Mouse (Mus musculus) liver, adult (tissue): ENCODE results near the gene Dach1.

ENCODE experiments used
- GATA4 ChIP-seq: IDR thresholded peaks from 2 replicates; pipeline ENCODE4 v1.6.1; 2014; ENCODE audit warnings: mild to moderate bottlenecking, low read length; ENCODE audit not compliant: insufficient replicate concordance

The Dach1 gene

DNA sequence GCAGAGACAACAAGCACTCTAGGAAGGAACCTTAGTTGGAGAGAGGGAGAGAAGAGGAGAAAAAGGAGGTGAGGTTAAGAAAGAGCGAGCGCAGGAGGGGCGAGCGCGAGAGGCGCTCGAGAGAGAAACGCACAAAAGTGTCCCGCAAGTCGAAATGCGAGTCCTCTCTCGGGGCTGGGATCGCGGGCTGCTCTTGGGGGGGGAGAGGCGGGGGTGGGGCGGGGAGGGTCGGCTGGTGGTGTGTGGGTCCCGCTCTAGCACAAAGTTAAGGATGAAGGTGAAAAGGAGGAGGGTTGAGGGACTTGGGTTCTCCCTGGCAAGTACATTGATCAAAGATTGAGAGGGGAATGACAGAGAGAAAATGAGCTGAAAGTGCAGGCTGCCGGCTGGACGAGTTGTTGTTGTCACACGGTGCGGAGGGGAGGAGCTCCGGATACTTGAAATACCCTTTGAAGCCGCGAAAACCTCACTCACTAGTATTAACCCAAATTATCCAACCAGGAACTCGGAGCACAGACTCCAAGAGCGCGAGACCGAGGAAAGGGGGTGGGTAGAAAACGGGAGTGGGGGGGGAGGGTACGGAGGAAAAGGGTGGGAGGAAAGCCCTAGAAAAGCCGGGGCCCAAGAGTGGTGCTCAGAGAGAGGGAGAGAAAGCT lies at the start of gene Dach1:
Gene Dach1, minus strand, starts transcription at position 345 of the 656 bp plus-strand sequence.
- TF ChIP-seq GATA4: no peak

DNA sequence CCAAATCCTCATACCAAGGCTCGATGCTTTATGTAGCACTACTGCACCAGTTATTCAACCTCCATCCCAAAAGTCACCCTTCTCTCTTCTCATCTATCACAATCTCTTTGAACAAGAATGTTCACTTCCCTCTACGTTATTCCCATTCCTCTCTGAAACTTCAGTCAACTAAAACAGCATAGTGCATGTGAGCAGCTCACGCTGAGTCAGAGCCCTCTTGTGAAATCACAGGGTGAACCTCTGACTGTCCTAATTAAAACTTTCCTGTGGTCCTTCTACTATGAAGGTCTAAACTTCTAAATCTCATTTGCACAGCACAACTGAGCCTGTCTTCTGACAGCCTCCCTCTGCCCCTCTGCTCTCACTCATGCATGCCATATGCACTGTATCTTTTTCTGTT lies 30.5 kb upstream of the Dach1 start:
- no peak for TF ChIP-seq GATA4

- TF ChIP-seq GATA4: no peak
These were observed 12.0 kb upstream of the Dach1 start for GRCm38 (mm10) chr14:98181545-98181944.

DNA sequence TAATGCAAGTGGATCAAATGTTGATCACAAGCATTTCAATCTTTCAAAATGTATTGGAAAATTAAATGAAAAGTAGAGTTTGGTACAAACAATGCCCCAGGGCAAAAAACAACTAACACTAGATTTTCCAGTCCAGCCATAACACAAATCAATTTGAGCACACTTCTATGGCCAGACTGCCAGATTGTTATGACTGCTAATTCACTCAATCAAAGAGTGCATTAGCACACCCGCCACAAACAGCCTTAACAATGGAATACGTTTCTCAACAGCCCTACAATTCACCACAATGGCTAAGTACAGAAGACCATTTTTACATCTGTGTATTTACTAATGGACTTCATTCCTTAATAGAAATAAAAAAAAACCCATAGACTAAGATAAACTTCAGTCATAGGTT lies 4.3 kb upstream of the Dach1 start:
- no peak for TF ChIP-seq GATA4

DNA sequence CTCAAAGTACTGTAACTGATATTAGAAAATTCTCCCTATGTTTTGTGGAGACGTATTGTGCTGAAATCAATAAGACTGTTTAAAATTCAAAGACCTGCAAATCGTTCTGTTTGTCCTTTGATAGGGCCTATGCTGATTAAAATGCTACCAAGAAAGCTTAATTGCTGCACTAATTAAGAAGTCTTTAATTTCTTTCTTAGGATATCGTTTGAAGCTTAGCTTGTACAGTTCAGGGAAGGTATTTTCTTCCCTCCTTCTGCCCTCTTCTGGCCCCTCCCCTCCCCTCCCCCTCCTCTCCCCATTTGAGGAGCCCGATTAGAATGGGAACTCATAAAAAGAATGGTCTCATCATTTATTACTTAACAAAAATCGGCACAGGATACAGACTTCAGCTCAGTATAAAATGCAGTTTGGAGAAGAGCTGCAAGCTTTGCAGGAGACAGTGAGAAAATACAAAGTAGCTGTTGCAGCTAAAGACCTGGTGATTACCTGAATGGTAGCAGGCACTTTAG lies 2.9 kb upstream of the Dach1 start:
- no peak for TF ChIP-seq GATA4

- no peak for TF ChIP-seq GATA4
These were observed 2.3 kb upstream of the Dach1 start for GRCm38 (mm10) chr14:98171861-98172260.

GRCm38 (mm10) chr14:98168908-98169401 lies 610 bp downstream of the Dach1 start:
- TF ChIP-seq GATA4: no peak

- TF ChIP-seq GATA4: no peak
These were observed 1.3 kb downstream of the Dach1 start for GRCm38 (mm10) chr14:98168039-98168907.

DNA sequence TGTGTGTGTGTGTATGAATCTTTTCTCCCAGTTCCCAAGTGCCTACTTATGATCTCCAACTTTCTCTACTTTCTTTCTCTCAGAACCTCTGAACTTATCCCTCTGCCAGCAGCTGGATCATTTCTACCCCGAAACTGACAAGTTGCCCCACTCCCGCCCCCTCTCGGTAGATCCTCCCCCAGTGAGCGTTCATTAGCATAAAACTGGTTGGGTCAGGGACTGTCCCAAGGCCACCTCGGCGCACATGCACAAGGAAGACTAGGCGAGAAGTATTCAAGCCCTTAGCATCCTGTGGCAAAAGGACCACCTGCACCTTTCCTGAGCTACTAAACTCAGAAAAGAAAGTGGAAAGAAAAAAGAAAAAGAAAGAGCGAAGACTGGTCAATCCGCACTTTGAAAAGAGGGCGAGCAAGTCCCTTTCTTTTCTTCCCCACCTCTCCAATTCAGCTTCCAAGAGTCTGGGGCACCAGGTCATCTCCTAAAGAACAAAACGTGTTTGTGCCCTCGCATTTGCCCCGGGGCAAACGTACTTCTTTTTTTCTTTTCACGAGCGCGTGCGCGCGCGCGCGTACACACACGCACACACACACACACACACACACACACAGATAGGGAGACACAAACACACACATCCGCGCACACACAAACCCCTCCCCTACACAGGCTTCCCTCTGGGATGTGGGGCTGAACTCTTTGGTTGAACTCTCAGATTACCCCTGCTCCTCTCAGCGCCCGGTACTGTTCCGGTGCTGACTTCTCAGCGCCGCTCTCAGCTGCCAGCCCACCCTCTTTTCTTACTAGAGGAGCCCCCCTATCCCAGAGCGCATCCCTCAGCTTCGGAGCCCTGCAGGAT lies 2.2 kb downstream of the Dach1 start:
- TF ChIP-seq GATA4: no peak

DNA sequence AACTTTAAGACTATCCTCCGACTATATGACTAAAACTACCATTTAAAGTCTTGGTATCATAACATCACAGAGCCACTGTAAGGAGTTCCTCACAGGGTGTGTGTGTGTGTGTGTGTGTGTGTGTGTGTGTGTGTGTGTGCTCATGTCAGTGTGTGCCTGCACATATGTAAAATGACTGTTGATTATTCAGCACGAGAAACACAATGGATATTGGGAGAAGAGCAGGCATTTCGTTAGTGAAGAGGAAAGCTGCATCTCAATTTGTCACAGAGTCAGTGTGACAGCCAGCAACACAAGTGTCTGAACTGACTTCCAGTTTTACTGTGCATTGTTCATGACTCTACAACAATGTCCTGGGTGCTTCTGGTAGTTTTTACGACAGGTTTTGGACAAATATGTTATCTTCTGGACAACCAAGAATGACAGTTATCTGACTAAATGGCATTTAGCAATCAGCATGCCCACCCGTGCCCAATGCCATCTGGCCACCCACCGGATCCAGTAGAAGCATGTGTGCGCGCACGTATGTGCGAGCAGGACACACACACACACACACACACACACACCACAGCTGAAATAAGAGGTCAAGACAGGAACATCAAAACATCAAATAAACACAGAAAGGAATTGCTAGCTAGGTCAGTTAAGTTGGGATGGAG lies 3.1 kb downstream of the Dach1 start:
- no peak for TF ChIP-seq GATA4

GRCm38 (mm10) chr14:98156753-98157152 lies 12.8 kb downstream of the Dach1 start:
- TF ChIP-seq GATA4: no peak

- no peak for TF ChIP-seq GATA4
These were observed 13.7 kb downstream of the Dach1 start for GRCm38 (mm10) chr14:98155725-98156392.

DNA sequence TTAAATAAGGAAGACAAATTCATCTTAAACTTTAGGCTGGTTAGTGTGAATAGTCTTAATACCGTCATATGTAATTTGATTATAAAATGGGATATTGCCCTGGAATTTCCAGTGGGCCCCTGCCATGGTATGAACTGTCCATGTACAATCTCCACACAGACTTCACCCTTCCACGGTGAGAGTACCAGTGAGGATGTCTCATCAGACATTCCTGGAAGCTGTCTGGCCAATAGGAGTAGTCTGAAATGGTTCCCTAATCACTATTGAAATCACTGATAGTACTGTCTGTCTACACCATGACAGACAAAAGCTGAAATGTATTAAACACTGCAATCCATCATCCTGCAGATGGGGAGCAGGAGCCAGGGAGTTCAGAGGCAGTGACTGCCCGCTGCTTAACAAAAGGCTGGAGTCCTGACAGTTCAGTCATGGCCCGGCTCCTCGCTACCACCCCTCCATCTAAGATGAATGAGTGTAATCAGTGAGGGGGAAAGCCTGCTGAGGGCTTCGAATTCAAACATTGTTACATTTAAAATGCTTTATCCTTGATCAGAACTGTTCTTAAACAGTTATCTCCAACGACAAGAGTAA lies 14.6 kb downstream of the Dach1 start:
- TF ChIP-seq GATA4: no peak

DNA sequence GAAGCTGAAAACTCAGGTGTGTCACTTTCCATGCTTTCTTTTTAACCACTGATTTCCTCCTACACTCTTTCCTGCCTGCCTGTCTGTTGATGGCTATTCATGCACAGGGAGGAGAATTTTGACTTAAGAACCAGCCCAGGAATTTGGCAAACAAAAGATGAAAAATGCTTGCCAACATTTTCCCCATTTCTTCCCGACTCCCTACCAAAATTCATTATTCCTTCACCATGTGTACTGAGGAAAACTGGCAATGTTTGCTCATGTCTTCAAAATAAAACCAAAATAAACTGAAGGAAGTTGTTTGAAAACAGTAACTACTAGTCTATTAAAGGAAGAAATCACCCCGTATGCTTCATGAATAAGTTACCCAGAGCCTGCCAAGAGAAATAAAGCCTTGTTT lies 27.8 kb downstream of the Dach1 start:
- no peak for TF ChIP-seq GATA4
